Mouse (Mus musculus) adrenal gland, adult 8-10 months (tissue): Measurements from ENCODE around the gene Naaa. TPM values are rescaled to one million over a fixed set of nuclear protein-coding genes. Genes with fewer than 3 reads are reported as not detected.
A peak's percentile ranks its signal among the peaks of the same experiment; 100 is the strongest.

Experiments
- DNase-seq: peaks from one replicate; pipeline ENCODE4 v3.0.0; 2022
- total RNA-seq, 4 experiments: library from RNA; stranded (reverse); gene quantifications; 2 replicates each; pipeline ENCODE4 v1.2.4; 2022

The Naaa gene
- total RNA-seq, 4 experiments from 2014 or later: 22.5 to 30.9 (median 26.2) TPM

DNA sequence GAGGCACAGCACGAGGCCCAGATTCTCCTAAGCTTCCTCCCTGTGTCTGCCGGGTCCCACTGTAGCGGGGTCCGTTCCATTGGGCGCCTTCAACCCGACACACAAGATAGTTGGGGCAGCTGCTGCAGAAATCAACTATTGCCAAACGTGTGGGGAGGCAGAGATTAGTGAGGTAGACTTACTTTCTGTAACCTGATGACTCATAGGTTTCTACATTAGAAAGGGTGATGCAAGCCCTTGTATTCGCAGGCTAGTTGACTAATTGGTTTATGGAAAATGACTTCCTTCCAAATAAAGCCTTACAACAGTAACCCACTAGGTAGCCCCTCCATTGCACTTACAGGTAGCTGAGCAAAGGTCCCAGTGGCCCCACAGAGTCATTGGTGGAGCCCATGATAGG, 15.3 kb downstream of the Naaa start:
- no peak for DNase-seq

DNA sequence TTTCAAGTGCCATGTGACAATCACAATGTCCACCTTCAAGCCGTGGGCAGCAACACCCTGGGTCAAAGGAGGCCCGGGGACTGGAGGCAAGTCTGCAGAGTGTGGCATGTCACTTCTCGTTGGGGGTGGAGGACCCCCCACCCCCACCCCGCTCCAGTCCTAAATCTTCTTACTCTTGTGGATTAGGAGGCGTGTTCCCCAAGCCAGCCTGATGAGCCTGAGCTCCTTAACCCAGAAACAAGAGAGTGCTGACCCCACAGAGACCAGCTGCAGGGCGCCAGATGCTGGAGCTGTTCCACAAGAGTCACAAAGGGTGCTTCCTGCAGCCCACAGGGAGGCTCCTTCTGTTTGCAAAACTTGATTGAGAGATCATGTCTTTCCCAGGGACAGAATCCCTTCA, 21.8 kb downstream of the Naaa start, which contains the start of gene Ppef2:
Gene Ppef2 (minus strand): TSS at position 61 of the 400 bp plus-strand sequence.
- DNase-seq: no peak

DNA sequence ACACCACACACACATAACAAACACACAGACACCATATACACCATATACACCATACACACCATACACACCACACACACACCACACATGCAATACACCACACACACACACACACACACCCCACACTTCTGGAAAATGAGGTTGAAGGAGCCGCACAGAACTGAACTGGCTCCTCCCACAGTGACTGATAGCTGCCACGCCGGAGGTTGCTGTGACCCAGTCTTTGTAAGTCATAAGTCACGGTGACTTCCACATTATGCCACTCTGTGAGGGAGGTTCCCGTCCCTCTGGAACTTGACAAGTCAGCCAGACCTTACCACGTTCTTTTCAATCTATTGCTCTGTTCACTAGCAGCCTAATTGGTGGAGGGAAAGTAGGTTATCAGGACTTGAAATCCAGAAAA, 23.5 kb downstream of the Naaa start:
- no peak for DNase-seq

DNA sequence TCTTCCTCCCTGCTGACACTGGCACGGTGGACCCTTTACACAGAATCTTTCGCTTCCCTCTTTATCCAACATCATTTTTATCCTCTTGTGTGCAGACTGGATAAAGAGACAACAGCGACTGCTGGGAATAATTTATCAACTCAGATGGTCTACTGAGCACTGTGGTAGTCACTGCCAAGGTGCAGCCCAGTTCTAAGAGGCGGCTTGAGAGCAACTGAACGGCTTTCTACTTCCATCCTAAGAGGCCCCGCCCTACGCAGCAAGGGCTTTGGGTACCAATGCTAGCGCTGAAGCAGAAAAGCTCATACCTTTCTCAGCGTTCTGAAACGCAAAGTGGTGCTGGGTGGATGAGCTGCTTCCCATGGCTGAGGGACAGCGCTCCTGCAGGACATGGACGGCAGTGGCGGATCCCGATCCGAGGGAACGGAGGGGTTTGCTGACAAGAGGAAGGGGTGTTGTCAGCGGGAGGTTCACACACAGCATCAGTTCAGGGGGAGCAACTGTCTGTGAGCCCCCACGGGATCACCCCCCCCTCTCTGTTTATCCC, 25.1 kb downstream of the Naaa start:
- no peak for DNase-seq

DNA sequence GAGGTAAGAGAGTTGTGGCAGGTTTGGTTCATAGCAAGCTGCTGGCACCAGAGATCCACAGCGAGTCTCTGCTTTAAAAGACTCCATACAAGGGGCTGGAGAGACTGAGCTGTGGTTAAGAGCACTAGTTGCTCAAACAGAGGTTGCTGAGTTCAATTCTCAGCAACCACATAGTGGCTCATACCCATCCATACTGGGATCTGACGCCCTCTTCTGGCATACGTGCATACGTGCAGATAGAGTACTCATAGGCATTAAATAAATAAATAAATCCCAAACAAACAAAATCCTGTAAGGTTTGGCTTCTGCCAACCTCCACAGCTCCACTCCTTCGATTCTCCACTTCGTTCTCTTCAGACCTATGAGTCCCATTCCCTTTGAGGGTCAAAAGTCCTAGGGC, 25.9 kb downstream of the Naaa start:
- DNase-seq: no peak

DNA sequence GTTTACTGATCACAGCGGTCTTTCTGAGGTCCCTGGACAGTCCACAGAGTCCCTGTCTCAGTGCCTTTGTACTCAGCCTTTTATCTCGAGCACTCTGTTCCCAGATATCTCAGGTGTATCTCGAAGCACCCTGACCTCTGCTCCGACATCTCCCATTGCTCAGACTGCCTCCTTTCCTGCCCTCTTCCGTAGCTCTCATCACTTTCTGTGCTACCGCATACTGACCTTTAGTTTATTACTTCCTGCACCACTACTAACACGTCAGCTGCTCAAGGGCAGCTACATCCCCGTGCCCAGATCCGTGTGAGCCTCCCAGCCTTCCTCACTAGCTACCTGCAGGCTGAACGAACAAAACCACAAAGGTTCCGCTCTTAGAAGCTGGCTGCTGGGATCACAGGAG, 29.4 kb downstream of the Naaa start:
- no peak for DNase-seq

DNA sequence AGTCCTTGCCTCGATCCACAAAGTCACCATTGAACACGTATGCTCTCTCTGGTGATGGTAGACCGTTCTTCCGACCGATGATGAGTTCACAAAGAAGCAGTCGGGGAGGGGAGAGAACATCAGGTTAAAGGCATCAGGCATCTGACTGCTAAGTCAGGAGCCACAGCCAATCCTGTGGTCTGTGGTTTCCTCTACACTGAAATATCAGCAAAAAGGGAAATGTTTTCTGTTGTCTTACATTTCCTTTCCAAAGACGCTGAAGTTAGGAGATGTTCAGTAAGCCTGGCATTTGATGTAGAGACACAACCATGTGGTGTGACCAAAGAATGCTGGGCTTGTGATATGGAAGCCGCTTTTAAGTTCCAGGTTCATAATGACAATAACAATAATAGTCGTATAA, 32.5 kb downstream of the Naaa start:
- DNase-seq: no peak

DNA sequence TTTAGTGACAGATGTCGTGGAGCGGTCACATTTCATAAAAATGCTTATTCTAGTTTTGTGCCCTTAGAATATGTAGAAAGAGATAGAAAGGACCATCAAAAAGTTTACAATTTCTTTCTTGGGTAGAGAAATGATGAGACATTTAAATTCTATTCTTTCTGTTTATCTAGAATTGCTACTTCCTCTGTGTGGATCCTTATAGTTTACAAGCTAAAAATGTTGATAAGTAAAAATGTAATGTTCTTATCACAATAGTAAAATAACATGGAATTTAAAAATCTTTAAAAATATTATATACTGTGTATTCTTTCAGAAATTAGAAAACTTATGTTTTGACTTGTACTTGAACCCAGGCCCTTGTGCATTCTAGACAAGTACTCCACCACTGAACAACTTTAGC, 33.1 kb downstream of the Naaa start:
- no peak for DNase-seq

DNA sequence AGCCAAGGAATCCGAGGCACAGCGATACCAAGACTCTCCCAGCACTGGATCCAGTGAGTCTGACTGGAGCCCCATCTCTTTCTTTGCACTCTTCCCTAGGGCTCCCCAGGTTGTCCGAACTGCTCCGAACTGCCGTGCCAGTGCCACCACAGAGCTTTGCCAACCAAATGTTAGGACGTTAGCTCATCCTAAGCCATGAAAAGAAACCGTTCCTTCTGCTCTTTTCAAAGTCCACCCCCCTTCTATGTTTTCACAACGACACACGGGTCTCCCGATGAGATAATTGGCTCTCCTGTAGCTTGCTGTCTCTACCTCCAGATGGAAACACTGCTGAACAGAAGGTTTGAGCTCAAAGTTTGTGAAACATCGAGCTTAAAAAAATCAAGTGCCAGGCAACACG, 37.2 kb downstream of the Naaa start:
- DNase-seq: no peak

DNA sequence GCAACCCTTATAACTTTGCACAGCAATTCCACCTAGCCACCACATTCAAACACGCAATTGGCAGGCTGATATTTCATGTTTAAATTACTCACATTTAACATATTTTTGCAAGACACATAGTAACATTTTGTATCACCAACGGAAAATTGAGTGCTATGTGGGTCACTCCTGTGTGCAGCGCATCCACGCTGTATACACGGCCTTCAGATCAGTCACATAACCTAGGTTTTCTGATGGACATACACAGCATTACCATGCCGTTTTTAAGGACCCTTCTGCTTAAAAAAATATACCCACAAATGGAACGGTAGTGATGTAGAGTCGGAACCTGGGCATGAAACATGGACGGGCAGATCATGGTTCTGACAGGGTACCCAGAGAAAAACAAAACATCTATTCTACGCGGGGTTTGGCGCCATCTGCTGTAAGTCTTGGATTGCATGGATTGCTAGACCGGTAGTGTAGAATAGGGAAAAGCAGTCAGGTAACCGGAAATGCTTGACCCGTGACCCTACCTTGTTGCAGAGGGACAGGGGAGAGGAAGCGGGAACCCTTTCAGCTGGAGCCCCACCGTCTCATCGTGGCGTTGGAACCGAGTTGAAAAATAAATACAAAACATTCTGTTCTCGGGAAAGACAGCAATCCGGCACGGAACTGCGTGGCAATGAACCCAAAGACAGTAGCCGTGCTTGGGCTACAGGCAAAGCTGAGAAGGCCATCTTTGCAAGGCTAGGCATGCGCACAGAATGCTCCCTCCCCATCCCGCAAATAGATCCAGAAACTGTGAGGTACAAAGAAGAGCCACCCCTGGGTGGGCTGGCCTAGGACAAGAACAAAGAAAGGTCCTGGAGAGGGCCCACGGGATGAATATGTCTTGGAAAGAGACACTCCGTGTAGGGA, 38.4 kb downstream of the Naaa start:
- peak; percentile 47 for DNase-seq

DNA sequence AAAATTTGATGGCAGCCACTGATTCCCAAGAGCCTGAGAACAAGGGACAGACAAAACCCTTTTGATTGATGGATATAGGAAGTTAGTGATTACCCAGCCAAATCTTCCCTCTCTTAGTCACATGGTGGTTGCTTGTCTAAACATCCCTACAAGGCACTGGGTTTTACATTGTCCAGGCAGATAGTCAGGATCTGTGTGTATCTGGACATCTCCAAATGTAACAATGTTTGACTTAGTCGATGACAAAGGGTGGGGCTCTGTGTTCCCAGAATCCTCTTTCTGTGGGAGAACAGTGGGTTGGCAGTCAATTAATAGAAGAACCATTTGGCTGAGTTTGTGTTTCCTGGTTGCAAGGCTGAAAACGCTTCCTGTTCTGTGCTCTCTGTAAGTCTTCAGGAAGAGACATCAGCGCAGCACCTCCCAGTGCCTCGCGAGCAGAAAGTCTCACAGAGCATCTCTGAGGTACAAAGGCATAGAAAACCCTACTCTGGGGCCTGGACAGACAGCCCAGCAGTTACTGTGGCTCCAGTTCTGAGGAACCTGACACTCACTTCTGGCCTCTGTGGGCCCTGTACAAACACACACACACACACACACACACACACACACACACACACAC, 42.9 kb downstream of the Naaa start:
- no peak for DNase-seq

DNA sequence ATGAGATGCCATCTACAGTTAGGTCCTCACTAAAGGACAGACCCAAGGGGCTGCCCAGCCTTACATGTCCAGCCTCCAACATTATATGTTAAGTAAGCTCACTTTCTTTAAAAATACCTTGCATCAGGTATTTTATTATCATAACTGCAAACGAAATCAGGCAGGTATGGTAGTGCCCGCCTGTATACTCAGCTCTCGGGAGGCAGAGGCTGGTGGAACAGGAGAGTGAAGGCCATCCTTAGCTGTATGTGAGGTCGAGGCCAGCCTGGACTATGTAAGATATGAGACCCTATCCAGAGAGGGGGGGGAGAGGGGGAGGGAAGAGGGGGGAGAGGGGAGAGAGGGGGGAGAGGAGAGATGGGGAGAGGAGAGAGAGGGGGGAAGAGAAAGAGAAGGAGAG, 44.6 kb downstream of the Naaa start:
- no peak for DNase-seq

DNA sequence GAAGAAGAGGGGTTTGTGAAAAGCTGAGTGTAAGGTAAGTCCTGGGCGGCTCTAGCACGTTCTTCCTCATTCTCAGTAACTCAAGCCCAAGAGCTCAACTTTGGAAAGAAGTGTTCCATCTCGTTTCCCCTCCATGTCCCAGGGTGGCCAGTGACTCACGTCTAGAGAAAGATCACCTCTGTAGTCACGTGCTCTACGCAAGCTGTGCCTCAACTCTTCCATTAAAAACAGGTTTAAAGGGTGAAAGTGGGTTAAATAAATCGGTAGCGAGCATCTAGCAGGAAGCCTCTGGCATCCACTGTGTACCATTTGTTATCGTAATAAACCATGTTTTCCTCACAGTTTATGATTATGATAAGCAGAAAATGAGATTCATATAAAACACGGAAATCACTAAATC, 46.1 kb downstream of the Naaa start:
- no peak for DNase-seq

DNA sequence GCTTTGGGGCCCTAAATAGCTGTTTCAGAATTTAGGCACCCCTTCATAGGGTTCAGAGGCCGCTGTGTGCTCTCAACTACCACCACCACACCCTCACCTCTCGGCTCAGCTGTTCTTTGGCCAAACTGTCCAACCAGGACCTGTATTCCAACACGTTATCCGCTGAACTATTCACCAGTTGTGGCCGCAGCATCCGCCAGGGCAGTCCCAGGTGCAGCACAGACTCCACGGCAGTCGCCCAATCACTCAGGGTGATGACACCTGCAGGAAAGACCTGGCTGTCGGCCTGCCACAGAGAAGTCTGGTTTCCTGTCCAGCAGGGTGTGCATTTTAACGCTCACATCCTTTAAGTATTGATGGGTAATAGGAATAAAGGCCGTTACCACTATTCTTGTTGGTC, 47.7 kb downstream of the Naaa start:
- no peak for DNase-seq

DNA sequence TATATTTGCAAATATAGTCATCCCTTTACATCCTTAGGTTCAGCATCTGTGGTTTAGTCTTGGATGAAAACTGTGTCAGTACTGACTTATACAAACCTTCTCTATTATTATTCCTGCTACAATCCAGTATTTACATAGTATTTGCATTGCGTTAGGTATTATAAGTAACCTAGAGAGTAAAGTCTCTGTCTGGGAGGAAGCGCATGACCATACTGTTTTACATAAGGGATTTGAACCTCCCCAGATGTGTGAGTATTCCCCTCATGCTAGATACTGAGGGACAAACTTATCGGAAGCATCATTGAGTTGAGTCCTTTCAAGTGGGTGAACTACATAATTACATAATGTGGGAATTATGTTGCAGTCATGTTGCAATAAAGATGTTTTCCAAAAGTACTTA, 48.5 kb downstream of the Naaa start:
- DNase-seq: no peak

DNA sequence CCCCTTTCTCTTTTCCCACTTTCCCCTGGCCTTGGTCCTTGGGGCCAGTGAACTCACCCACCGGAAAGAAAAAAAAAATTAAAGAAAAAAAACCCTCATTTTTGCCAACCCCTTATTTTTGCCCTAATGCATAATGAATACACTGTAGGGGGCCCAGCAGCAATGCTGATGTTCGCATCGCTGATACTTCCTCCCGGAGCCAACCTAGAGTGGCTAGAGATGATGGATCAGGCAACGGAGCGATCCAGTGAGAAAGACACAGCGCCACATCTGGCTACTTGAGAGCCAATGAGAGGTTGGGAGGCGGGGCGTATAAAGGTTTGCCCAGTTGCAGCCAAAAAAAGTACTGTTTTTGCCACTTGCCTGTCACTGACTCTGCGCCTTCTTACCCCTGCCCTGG, 49.2 kb downstream of the Naaa start:
- DNase-seq: no peak

DNA sequence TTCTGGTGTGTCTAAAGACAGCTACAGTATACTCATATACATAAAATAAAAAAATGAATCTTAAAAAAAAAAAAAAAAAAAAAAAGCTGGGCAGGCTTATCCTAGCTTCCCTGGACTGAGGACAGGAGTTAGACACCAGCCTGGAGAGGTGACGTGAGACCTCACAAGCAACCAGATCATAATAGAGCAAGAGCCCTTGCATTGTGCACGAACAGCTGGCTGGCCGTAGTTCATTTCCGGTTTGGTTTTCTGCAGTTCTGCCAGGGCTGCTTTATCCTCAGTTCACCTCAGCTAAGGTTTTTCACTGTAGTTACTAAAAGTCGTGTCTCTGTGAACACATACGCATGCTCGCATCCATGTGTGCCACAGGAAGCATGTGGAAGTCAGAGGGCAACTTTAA, 50.2 kb downstream of the Naaa start:
- DNase-seq: no peak

DNA sequence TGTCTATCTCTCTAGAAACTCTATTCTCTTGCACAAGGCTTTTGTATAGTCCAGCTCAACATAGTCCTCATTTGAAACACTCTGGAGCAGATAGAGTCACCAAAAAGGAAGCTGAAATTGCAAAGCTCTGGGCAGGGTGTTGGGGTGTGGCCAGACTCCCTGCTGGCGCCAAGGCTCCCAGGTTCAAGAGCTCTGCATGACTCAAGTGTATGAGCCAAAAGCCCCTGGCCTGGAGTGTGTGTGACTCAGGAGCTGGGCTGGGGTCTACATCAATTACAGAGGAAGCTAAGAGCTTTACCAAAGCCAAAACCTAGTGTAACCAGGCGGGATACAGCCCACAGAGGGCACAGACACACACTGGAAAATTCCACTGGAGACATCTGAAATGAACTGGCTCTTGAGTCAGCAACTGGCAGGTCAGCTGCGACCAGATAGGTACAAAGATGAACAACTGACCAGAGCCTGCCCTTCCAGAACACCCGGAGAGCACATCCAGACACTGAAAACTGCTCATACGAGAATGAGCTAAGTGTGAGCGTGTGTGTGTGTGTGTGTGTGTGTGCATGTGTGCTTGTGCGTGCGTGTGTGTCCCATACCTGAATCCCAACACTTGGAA, 57.6 kb downstream of the Naaa start:
- no peak for DNase-seq

DNA sequence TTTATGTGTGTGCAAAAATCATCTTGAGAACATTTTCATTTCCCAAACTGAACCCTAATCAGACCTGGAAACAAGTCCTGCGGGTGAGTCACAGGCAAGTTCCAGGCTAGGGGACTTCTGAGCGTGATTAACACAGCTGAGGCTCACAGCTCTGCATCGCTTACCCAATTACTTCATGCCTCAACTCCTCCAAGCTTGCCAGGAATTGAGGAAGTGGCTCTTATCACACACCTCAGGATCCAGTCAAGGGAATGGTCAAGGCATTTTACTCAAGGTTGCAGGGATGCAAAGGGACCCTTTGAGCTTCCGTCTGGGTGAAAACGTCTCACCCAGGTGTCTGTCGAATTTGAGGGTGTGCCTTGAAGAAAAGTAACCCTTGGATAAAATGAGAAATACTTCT, 58.1 kb downstream of the Naaa start:
- DNase-seq: no peak

DNA sequence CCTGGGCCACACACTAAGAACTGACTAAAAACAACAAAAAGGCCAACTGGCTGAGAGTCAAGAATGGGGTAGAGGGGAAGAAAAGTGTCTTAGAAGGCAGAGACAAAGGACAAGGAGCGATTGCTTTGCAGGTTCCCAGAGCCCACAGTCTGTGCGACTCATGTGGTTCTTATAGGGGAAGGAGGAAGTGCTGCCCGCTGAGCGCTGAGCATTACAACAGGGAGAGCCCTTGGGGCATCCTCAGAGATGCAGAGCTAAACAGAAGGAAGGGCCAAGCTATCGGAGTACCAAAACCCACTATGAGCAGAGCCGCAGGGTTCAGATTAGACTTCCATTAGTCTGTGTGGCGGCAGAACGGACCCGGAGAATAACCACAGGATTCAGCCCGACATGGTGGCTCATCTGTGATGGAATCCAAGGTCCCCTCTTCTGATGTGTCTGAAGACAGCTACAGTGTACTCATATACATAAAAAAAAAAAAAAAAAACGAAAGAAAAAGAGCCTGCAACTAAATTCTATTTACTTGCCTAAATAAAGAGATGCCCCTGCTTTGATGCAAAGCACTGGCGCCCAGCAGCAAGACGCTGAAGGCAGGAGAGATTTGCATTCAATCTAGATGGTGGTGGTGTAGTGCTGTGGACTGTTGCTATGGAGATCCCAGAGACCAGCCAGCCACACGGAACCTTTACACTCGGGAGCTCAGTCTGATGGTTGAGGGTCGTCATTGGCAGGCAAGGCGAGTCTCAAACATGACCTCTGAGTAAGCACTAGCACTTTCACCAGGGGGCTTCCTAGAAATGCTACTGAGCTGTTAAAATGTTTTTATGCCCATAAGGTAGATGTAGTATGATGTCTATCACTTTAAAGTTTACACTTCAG, 58.8 kb downstream of the Naaa start:
- no peak for DNase-seq

DNA sequence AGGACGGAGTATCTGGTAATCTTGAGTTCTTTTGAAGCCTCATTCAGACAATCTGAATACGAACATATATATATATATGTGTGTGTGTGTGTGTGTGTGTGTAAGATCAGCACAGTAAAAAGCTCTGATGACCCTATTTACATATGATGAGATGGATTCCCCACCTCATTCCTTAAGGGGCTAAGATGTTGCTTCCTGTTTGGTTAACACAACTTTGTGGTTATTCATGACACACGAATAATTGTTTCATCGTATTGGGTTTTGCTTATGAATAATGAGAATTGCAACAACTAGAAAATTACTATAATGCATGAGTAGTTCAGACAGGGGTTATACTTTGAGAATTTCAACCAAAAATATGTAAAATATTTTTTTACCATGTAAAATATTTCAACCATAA, 62.7 kb downstream of the Naaa start, which contains the start of gene U90926:
Gene U90926 (minus strand): TSS at position 101 of the 400 bp plus-strand sequence.
- DNase-seq: no peak

DNA sequence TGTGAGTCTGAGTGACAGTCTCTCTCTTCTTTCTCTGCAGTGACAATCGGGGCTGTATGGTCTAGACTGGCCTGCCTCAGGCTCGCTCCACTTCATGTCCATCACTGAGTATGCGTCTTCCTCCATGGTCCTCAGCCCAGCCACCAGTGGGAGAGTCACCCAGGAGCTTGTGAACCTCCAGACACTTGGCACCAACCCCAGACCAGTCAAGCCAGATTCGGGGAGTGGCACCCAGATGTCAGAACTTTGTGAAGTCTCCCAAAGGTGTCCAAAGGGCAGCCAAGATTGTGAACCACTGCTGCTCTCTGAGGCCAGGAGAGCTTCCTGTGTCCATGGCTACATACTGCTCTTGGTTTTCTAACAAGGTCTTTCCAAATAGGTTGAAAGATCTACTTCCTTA, 65.7 kb downstream of the Naaa start:
- no peak for DNase-seq
